Mouse (Mus musculus): ENCODE data around the gene Wdr20.

DNA sequence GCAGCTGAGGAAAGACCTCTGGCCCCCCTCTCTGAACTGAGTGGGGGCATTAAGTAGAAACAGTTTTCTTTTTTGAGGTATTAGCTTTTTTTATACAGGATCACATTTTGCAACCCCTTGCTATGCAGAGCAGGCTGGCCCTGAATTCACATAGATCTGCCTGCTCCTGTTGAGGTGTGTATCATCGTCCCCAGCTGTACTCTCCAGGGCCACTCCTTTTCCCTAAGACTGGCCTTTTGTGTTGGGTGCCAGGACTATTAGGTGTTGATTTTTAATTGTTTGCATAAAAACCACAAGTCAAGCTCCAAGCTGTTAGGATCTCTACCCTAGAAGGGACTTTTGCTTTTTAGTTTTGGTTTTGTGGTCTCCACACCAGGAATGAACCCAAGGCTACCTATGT is 39.7 kb upstream of the Wdr20 start:
- TF ChIP-seq CTCF (IDR thresholded peaks at IDR 0.05 in 2 of 3, conservative IDR thresholded peaks at IDR 0.05 in 1 of 3; ENCODE audit: control insufficient read depth in 1 of 3, insufficient read depth in 1 of 3, low read depth in 2 of 3, low read length in 3 of 3, poor library complexity in 1 of 3, severe bottlenecking in 1 of 3), result no peak
- TF ChIP-seq USF1 (IDR thresholded peaks at IDR 0.05; ENCODE audit: low read depth, low read length), result no peak
- TF ChIP-seq MXI1 (IDR thresholded peaks at IDR 0.05; ENCODE audit: low read depth, low read length), result no peak
- TF ChIP-seq KAT2A (conservative IDR thresholded peaks at IDR 0.05; ENCODE audit: low read depth, low read length), result no peak
- no peak for TF ChIP-seq POLR2AphosphoS2 (IDR thresholded peaks at IDR 0.05; ENCODE audit: low read length)
- TF ChIP-seq MAX (IDR thresholded peaks at IDR 0.05; ENCODE audit: low read length), result no peak
- TF ChIP-seq SMC3 (IDR thresholded peaks at IDR 0.05; ENCODE audit: low read depth, low read length), result no peak

Measured in MEL (cell line).